Mouse (Mus musculus) CH12.LX (cell line): ENCODE data around the gene Vps37c. TPM values are rescaled to one million over a fixed set of nuclear protein-coding genes. Genes with fewer than 3 reads are reported as not detected.

Source experiments
- DNase-seq: peaks from one replicate; pipeline ENCODE4 v3.0.0-alpha.2; 2013; ENCODE audit errors: extremely low read depth
- H3K27ac ChIP-seq: 2 replicates; pipeline ENCODE4 v1.5.1; 2012; ENCODE audit warnings: low read depth, mild to moderate bottlenecking, control low read depth, moderate library complexity; ENCODE audit not compliant: insufficient read depth
- H3K27me3 ChIP-seq: replicated peaks from 2 replicates; pipeline ENCODE3; 2012; ENCODE audit warnings: inconsistent platforms
- H3K36me3 ChIP-seq, 2 experiments: replicated peaks in 1 of 2; 2 replicates each; pipeline versions ENCODE3 to v1.6.1; 2012; ENCODE audit warnings: inconsistent platforms in 1 of 2, low read length in 1 of 2, mild to moderate bottlenecking in 1 of 2, mixed read lengths in 1 of 2, moderate library complexity in 1 of 2; ENCODE audit not compliant: control insufficient read depth in 1 of 2, insufficient read depth in 1 of 2
- H3K4me1 ChIP-seq, 2 experiments: 2 replicates each; pipeline ENCODE4 v1.6.1; 2012; ENCODE audit warnings: inconsistent platforms in 1 of 2, moderate library complexity in 1 of 2; ENCODE audit not compliant: insufficient read depth in 2 of 2, control insufficient read depth in 1 of 2
- H3K4me2 ChIP-seq: 2 replicates; pipeline ENCODE4 v1.6.1; 2012; ENCODE audit warnings: low read depth, mild to moderate bottlenecking, control low read depth; ENCODE audit not compliant: poor library complexity, insufficient read depth, severe bottlenecking
- H3K4me3 ChIP-seq, 3 experiments: fragments of 150-350 bp in 1 of 3; sonication (generic) in 1 of 3; replicated peaks in 1 of 3; 2 replicates each; pipeline versions ENCODE3 to v1.5.1; 2011 to 2012; ENCODE audit warnings: low read depth in 2 of 3, low read length in 2 of 3, mild to moderate bottlenecking in 2 of 3, moderate library complexity in 2 of 3, control low read depth in 1 of 3, improper control_type of control experiment in 1 of 3, inconsistent platforms in 1 of 3, mixed read lengths in 1 of 3; ENCODE audit not compliant: poor library complexity in 1 of 3
- H3K79me2 ChIP-seq: replicated peaks from 2 replicates; pipeline ENCODE4 v1.6.1; 2012; ENCODE audit warnings: mild to moderate bottlenecking, moderate library complexity; ENCODE audit not compliant: control insufficient read depth, poor library complexity, insufficient read depth, severe bottlenecking; ENCODE audit errors: extremely low read depth
- H3K9ac ChIP-seq: 2 replicates; pipeline ENCODE4 v1.6.1; 2012; ENCODE audit warnings: low read depth, mild to moderate bottlenecking, control low read depth, moderate library complexity; ENCODE audit not compliant: insufficient read depth
- H3K9me3 ChIP-seq: replicated peaks from 2 replicates; pipeline ENCODE3; 2012; ENCODE audit warnings: low read length, inconsistent platforms, mixed read lengths
- CTCF ChIP-seq, 2 experiments: IDR thresholded peaks in 1 of 2; conservative IDR thresholded peaks in 1 of 2; 2 replicates each; pipeline ENCODE4 v1.5.1; 2011 to 2012; ENCODE audit warnings: low read depth in 2 of 2, low read length in 2 of 2, improper control_type of control experiment in 1 of 2, inconsistent platforms in 1 of 2, mild to moderate bottlenecking in 1 of 2, moderate library complexity in 1 of 2
- ETS1 ChIP-seq: conservative IDR thresholded peaks from 2 replicates; pipeline ENCODE4 v1.6.1; 2012; ENCODE audit warnings: low read depth, mild to moderate bottlenecking, inconsistent platforms, low read length, improper control_type of control experiment, moderate library complexity
- GABPA ChIP-seq: IDR thresholded peaks from 2 replicates; pipeline ENCODE4 v1.6.1; 2012; ENCODE audit warnings: low read depth, low read length, improper control_type of control experiment, inconsistent platforms; ENCODE audit not compliant: insufficient replicate concordance
- HCFC1 ChIP-seq: IDR thresholded peaks from 2 replicates; pipeline ENCODE4 v1.6.1; 2012; ENCODE audit warnings: low read depth, mild to moderate bottlenecking, inconsistent platforms, low read length, improper control_type of control experiment
- IRF4 ChIP-seq: IDR thresholded peaks from 2 replicates; pipeline ENCODE4 v1.6.1; 2014; ENCODE audit warnings: low read depth, mild to moderate bottlenecking, inconsistent platforms, low read length, improper control_type of control experiment
- JUN ChIP-seq: IDR thresholded peaks from 2 replicates; pipeline ENCODE4 v1.6.1; 2011; ENCODE audit warnings: low read depth, mild to moderate bottlenecking, low read length, improper control_type of control experiment, moderate library complexity; ENCODE audit not compliant: insufficient read depth
- MAX ChIP-seq: IDR thresholded peaks from 2 replicates; pipeline ENCODE4 v1.6.1; 2011; ENCODE audit warnings: low read length, improper control_type of control experiment
- MAZ ChIP-seq: IDR thresholded peaks from 2 replicates; pipeline ENCODE4 v1.6.1; 2012; ENCODE audit warnings: low read depth, mild to moderate bottlenecking, inconsistent platforms, low read length, improper control_type of control experiment, moderate library complexity
- MXI1 ChIP-seq: IDR thresholded peaks from 2 replicates; pipeline ENCODE4 v1.6.1; 2011; ENCODE audit warnings: mild to moderate bottlenecking, low read depth, low read length, improper control_type of control experiment
- NELFE ChIP-seq: IDR thresholded peaks from 2 replicates; pipeline ENCODE4 v1.6.1; 2011; ENCODE audit warnings: low read depth, low read length, improper control_type of control experiment
- NRF1 ChIP-seq: IDR thresholded peaks from 2 replicates; pipeline ENCODE4 v1.6.1; 2014; ENCODE audit warnings: low read depth, mild to moderate bottlenecking, inconsistent platforms, low read length, improper control_type of control experiment, moderate library complexity
- PAX5 ChIP-seq: IDR thresholded peaks from 2 replicates; pipeline ENCODE4 v1.6.1; 2012; ENCODE audit warnings: low read length, inconsistent platforms, mixed read lengths
- POLR2AphosphoS2 ChIP-seq: IDR thresholded peaks from 2 replicates; pipeline ENCODE4 v1.6.1; 2011; ENCODE audit warnings: low read depth, low read length, improper control_type of control experiment
- TCF12 ChIP-seq: IDR thresholded peaks from 2 replicates; pipeline ENCODE4 v1.6.1; 2014; ENCODE audit warnings: low read depth, mild to moderate bottlenecking, inconsistent platforms, low read length, improper control_type of control experiment
- UBTF ChIP-seq: IDR thresholded peaks from 2 replicates; pipeline ENCODE4 v1.6.1; 2012; ENCODE audit warnings: low read depth, mild to moderate bottlenecking, inconsistent platforms, low read length, improper control_type of control experiment, moderate library complexity
- ZKSCAN1 ChIP-seq: IDR thresholded peaks from 2 replicates; pipeline ENCODE4 v1.6.1; 2012; ENCODE audit warnings: low read depth, inconsistent platforms, low read length, improper control_type of control experiment, borderline replicate concordance
- dilution Hi-C: fragments of 300-500 bp; cut with MboI; formaldehyde crosslinking; loops from 2 replicates; pipeline ENCODE4 v1.14.3; 2020; ENCODE audit warnings: low sequenced_read_pairs; ENCODE audit not compliant: extremely low pct_unique_long_range_greater_than_20kb, extremely low pct_ligation_motif_present
- in situ Hi-C: fragments of 300-500 bp; cut with MboI; formaldehyde crosslinking; loops from 3 replicates; pipeline ENCODE4 v1.14.3; 2019; ENCODE audit warnings: low sequenced_read_pairs, low pct_ligation_motif_present, low pct_unique_long_range_greater_than_20kb, mixed read lengths
- polyA plus RNA-seq: library from polyadenylated mRNA; unstranded; fragments of >175 nt; gene quantifications from 2 replicates; pipeline ENCODE4 v1.2.1, GENCODE M21; 2012; ENCODE audit warnings: low read depth; ENCODE audit not compliant: insufficient read length
- total RNA-seq, 2 experiments: library from RNA; depleted of rRNA; stranded (reverse); fragments of 300-350 nt in 1 of 2; fragments of >200 nt in 1 of 2; gene quantifications; 2 replicates each; pipeline ENCODE4 v1.2.3; 2012 to 2014

Vps37c gene
- total and polyA plus RNA-seq, 3 experiments, result 6.2 to 13.0 (median 9.5) TPM

DNA sequence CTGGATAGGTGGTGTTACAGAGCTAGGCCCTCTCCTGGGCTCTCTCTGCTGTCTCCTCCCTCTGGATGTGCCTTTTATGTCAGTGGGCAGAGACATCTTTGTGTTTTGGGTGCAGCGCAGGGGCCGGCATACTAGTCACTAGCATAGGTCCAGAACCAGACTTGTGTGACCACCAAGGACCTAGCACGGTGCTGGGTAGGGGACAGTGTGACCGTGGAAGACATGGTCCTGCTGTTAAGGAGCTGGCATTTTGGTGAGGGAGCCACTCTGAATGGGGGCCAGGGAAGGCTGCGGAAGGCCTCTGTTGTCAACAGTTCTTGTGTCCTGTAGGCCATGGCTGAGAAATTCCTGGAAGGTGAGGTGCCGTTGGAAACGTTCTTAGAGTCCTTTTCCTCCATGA lies 23.7 kb downstream of the Vps37c start:
- Histone ChIP-seq H3K36me3 (peaks cover 50 to 95% of the 10 kb centered on the region in 2 experiments), H3K27ac (no peak overlapping the region), H3K4me3 (no peak overlapping the region), H3K4me1 (peaks cover 7 to 34% of the 10 kb centered on the region in 2 experiments; a peak in 3 of 4 replicates), H3K79me2 (no peaks in the 10 kb centered on the region), H3K27me3 (no peaks in the 10 kb centered on the region), H3K4me2 (no peak overlapping the region), H3K9ac (no peak overlapping the region), H3K9me3 (no peaks in the 10 kb centered on the region)
- TF ChIP-seq PAX5, result no peak
- no peak for TF ChIP-seq MAX
- no peak for TF ChIP-seq NRF1
- TF ChIP-seq HCFC1, result no peak
- in situ Hi-C loops, result no loop called here
- dilution Hi-C loops, result no loop called here
- no peak for DNase-seq

DNA sequence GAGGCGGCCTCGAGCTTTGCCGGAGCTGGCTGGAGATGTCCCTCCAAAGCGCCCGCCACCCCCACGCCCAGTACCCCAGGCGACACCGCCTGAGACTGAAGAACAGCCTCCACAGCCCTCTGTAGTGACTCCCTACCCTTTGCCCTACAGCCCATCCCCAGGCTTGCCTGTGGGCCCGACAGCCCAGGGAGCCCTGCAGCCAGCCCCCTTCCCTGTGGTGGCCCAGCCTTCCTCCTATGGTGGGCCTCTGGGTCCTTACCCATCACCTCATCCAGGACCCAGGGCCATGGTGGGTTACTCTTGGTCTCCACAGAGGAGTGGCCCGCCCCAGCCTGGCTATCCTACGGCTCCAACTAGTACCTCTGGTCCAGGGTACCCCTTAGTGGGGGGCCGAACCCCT lies 24.1 kb downstream of the Vps37c start:
- Histone ChIP-seq H3K79me2 (no peaks in the 10 kb centered on the region), H3K36me3 (peaks cover 46 to 93% of the 10 kb centered on the region in 2 experiments), H3K27ac (no peak overlapping the region), H3K9ac (no peak overlapping the region), H3K4me2 (no peak overlapping the region), H3K27me3 (no peaks in the 10 kb centered on the region), H3K9me3 (no peaks in the 10 kb centered on the region), H3K4me3 (no peak overlapping the region), H3K4me1 (peaks cover 7 to 31% of the 10 kb centered on the region in 2 experiments; a peak in 3 of 4 replicates)
- in situ Hi-C loops, result no loop called here
- TF ChIP-seq TCF12 (no peak), MXI1 (no peak)
- DNase-seq, result no peak
- dilution Hi-C loops, result no loop called here

DNA sequence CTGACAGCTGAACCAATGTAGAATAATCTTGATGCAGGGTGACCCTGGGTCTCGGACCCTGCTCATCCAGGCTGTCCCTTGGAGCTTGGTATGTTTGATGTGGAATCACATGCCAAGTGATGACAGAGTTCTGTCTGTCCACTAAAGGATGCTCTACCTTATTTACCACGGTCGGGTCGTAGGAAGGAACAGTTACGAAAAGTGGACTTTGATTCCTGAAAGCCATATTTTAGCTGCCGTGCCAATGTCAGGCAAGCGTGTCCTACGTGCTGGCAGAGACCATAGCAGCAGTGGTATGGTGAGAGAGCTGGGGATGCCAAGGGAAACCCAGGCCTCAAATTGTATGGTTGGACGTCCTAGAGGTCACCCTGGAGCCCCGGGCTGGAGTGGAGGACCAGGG lies 25.0 kb downstream of the Vps37c start:
- no peak for TF ChIP-seq GABPA
- Histone ChIP-seq H3K27me3 (no peaks in the 10 kb centered on the region), H3K36me3 (peaks cover 43 to 94% of the 10 kb centered on the region in 2 experiments), H3K4me1 (peaks cover 7 to 31% of the 10 kb centered on the region in 2 experiments; a peak in 3 of 4 replicates), H3K27ac (no peak overlapping the region), H3K4me3 (no peak overlapping the region), H3K9me3 (no peaks in the 10 kb centered on the region), H3K4me2 (no peak overlapping the region), H3K79me2 (no peaks in the 10 kb centered on the region), H3K9ac (no peak overlapping the region)
- dilution Hi-C loops (no loop called here), in situ Hi-C loops (no loop called here)
- no peak for DNase-seq

DNA sequence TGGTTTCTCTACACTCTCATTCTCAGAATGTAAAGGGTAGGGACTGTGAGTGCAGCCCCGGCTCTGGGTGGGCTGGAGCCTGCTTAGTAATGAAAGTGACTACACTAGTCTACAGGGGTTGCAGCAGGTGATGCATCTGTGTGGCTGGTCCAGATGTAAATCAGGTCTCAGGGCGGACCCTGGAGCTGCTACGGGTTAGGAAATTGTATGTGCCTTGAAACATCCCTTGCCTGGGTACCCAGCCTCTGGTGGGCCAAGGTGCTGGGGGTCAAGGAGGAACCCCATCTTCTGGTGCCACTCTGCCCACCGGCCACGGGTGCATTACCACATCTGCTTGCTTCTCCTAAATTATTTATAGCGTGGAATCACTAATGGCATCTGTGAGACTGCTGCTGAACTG lies 25.6 kb downstream of the Vps37c start:
- in situ Hi-C loops, result no loop called here
- Histone ChIP-seq H3K36me3 (peaks cover 39 to 94% of the 10 kb centered on the region in 2 experiments), H3K4me3 (no peak overlapping the region)

More for the DNA sequence above, 25.6 kb downstream of the Vps37c start:
- Histone ChIP-seq H3K9me3 (no peaks in the 10 kb centered on the region), H3K27ac (no peak overlapping the region), H3K79me2 (no peaks in the 10 kb centered on the region), H3K27me3 (no peaks in the 10 kb centered on the region), H3K4me2 (no peak overlapping the region), H3K4me1 (peaks cover 4 to 27% of the 10 kb centered on the region in 2 experiments; a peak in 3 of 4 replicates), H3K9ac (no peak overlapping the region)
- dilution Hi-C loops, result no loop called here
- no peak for DNase-seq
- TF ChIP-seq MXI1 (no peak), CTCF (conservative IDR thresholded peaks at IDR 0.05 in 1 of 2, IDR thresholded peaks at IDR 0.05 in 1 of 2; ENCODE audit: low read depth in 2 of 2, low read length in 2 of 2) (no peak), ETS1 (no peak), POLR2AphosphoS2 (no peak), JUN (no peak), IRF4 (no peak), UBTF (no peak), ZKSCAN1 (no peak), NELFE (no peak), GABPA (no peak), MAZ (no peak)
